Mouse (Mus musculus): ENCODE measurements at regions not wholly inside any gene's neighbourhood (a gene's known extent, or its start where the extent isn't known, plus 50 kb on each side); places are given as distances from the start of the nearest gene placed in this dataset.
A peak's percentile ranks its signal among the peaks of the same experiment; 100 is the strongest.

DNA sequence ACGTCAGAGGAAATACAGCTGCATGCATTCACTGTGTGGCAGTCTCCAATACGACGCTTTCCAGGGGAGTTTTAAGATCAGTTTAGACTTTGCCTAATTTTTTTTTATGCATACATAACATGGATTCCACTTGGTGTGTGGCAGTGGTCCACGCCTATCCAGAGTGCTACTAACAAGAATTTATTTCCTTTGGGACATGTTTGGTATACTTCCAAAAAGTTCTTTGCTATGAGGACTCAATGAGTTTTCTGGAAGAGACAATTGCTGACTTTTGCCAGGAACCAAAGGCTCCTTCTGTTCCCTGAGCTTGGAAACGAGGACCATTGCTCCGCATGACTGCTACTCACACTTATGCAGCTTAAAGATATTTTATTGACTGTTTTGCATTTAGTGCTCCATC lies 59.2 kb downstream of the Marcks start:
- DNase-seq (ENCODE audit: low spot score in 2 of 2) = no peak

DNA sequence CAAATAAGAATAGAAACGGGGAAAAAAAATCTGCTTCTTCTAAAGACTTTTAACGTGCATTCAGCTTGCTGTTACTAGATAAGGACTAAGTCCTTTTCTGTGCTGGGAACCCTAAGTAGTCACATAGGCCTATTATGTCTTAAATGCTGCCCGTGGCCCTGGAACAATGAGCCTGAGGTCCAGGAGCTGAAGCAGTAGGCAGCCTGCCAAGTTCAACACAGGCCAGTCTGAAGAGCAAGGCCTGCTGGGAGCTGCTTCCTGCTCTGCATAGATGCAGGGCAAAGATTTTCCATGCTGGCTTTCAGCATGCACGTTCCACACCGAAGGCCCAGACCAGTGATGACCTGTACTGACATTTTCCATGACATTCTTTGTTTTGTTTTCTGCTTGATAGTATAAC lies 60.3 kb downstream of the Marcks start:
- DNase-seq (ENCODE audit: low spot score in 2 of 2) = peak; percentile 5 to 30

DNA sequence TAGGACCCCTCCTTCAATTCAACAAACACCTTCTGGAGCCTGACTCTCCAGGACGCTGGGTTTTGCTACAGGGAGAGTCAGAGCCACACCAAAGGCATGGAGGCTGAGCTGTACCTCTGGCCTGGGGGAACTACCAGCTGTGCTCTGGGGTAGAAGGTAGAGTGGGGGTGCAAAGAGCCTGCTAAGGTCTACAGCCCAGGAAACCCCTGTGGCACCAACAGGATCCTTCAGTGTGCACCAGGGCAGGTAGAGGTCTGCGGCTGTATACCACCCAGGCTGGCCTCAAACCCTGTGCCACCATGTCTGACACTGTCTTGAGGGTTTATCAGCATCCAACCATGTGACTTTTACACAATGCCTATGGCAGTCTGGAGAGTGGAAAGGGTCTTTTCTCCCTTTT lies 61.0 kb downstream of the Marcks start:
- no peak for DNase-seq (ENCODE audit: low spot score in 2 of 2)

DNA sequence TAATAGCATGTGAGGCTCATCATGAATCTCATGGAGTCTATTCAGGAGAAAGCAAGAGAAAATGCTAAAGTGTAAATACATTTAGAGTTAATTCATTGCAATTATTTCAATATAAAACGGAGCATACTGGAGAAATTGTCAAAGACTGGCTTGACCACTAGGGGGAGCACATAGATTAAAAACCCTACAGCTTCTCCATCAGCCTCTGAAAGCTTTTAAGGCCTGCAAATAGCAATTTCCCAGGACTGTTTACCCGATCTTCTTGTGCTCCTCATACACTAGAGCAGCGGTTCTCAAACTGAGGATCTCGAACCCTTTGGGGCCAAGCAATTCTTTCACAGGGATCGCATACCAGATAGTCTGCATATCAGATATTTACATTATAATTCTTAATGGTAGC lies 65.9 kb downstream of the Marcks start:
- DNase-seq (ENCODE audit: low spot score in 2 of 2) = peak; percentile 17 to 42

DNA sequence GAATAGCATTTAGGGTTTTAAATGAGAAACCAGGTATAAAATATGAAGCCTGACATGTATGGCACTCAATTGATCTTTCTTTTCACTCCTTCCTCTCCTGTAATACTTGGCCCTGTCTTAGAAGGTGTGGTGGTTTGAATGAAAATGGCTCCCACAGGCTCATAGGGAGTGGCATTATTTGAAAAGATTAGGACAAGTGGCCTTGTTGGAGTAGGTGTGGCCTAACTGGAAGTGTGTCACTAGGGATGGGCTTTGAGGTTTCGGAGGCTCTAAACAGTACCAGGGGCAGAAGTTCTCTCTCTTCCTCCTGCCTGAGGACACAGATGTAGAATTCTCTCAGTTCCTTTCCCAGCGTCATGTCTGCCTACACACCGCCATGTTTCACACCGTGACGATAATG lies 66.7 kb downstream of the Marcks start:
- DNase-seq (ENCODE audit: low spot score in 2 of 2) = no peak

DNA sequence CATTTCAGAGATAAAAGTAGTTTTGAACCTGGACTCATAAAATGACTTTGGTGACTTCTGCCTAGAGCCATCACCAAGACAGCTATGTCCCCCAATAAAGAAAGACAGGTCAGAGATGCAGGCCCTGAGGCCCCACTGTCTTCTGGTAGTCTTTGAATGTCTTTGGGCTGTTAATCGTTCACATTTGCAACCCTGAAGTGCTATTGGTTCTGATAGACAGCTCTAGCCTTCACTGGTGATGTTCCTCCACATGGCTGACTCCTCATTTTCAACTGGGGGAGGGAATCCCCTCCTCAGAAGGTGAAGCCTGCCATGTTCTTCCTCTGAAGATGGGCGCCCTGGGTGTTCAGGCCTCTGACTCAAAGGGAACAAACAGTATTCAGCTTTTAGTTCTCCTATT lies 67.3 kb downstream of the Marcks start:
- DNase-seq (ENCODE audit: low spot score in 2 of 2) = no peak
